Mouse (Mus musculus): ENCODE results near the gene Peg3. TPM values are rescaled to one million over a fixed set of nuclear protein-coding genes. Genes with fewer than 3 reads are reported as not detected.

Gene Peg3
- polyA plus RNA-seq, 1 experiment from 2014 or later: 51.1 TPM

DNA sequence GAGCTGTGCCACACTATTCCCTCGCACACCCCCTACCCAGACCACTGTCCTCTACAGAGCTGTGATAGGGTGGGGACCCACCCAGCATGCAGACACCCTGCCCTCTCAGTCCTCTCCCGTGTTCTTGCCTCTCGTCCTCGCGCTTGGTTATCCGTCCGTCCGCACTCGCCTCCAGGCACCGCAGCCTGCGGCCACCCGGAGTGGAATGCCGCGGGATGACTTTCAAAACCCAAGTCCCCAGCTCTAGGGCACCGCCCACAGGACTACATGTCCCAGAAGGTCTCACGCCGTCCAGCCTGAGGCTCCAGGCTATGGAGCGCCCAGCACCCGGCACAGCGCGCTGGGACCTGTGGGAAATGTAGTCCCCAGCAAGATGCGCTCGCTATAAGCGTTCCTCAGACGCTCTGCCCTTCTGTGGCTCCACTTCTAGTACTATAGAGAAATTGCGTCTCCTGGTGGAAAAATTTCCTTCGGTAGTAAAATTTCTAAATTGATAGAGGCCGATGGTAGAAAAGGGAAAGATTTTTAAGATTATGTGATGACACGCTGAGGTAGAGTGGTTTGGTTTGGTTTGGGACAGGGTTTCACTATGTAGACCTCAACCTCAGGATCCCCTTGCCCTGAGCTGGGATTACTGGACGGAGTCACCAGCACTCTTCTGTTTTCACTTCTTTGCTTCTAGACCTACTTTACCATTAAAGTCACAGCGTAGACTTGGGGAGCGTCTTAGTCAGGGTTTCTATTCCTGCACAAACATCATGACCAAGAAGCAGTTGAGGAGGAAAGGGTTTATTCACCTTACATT lies 33.8 kb downstream of the Peg3 start, which contains the start of gene Zim1:
Zim1 (minus strand) TSS at position 210 of the 805 bp plus-strand sequence.
- Histone ChIP-seq H3K9ac (ENCODE audit: low read length) (peak within 1 kb of the TSS; percentile 21), H3K27ac (ENCODE audit: low read depth, low read length) (no peak within 1 kb of the TSS), H3K4me3 (ENCODE audit: low read depth, low read length) (peak within 1 kb of the TSS; percentile 28), H3K4me1 (ENCODE audit: control insufficient read depth, insufficient read depth, low read length) (no peaks in the 10 kb centered on the region), H3K36me3 (ENCODE audit: control insufficient read depth, insufficient read depth, low read length) (no peaks in the 10 kb centered on the region), H3K4me2 (ENCODE audit: low read length) (peak within 1 kb of the TSS; percentile 54), H3K27me3 (replicated peaks; ENCODE audit: control insufficient read depth, insufficient read depth, low read length) (no peaks in the 10 kb centered on the region), H3K9me3 (replicated peaks; ENCODE audit: control insufficient read depth, low read length) (no peaks in the 10 kb centered on the region)
- peak; percentile 96 for DNase-seq (ENCODE audit: low spot score)
- peak; percentile 100 for ATAC-seq
- WGBS: 11% methylated on average over 32 of the region's 32 CpGs

DNA sequence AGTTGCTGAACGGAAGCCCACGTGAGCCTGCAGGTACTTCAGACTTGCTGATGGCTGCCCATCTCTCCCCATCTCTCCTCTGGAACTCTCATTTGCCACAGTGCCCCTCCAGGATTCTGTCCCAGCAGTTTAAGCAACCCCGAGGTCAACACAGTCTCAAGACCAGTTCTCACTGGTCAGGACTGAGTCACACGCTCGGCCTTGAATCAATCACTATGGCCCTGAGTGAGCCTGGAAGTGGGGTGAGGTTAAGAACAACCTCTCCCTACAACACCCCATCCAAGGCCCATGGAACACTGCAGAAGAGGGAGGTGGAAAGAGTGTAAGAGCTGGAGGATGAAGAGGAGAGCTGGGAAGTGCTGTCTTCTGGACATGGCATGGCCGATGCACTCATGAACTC lies 44.7 kb downstream of the Peg3 start:
- no peak overlapping the region for H3K27ac ChIP-seq (ENCODE audit: low read depth, low read length)
- H3K9ac ChIP-seq (ENCODE audit: low read length): no peak overlapping the region
- no peak for DNase-seq (ENCODE audit: low spot score)
- no peaks in the 10 kb centered on the region for H3K36me3 ChIP-seq (ENCODE audit: control insufficient read depth, insufficient read depth, low read length)
- H3K4me2 ChIP-seq (ENCODE audit: low read length): no peak overlapping the region
- no peak overlapping the region for H3K4me3 ChIP-seq (ENCODE audit: low read depth, low read length)
- no peaks in the 10 kb centered on the region for H3K27me3 ChIP-seq (replicated peaks; ENCODE audit: control insufficient read depth, insufficient read depth, low read length)
- ATAC-seq: no peak
- H3K9me3 ChIP-seq (replicated peaks; ENCODE audit: control insufficient read depth, low read length): no peaks in the 10 kb centered on the region
- 95% methylated on average over 6 of the region's 6 CpGs for WGBS
- H3K4me1 ChIP-seq (ENCODE audit: control insufficient read depth, insufficient read depth, low read length): no peaks in the 10 kb centered on the region

DNA sequence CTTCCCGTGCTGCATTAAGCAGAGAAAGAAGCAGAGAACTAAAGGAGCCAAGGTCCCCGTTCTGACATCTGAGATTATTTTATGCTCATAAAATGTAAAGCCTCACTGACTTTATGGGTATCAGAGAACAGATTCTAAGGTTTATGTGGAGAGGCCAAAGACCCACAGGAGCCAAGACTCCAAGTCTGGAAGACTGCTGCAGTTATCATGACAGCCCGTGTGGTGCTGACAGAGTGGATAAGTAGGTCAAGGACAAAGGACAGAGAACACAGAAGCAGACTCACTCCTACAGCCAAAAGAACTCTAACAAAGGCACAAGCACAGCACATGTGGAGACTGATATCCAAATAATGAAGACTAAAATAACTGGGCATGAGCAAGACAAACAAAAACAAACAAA lies 63.5 kb downstream of the Peg3 start:
- H3K9me3 ChIP-seq (replicated peaks; ENCODE audit: control insufficient read depth, low read length): no peaks in the 10 kb centered on the region
- H3K9ac ChIP-seq (ENCODE audit: low read length): no peak overlapping the region
- no peaks in the 10 kb centered on the region for H3K4me1 ChIP-seq (ENCODE audit: control insufficient read depth, insufficient read depth, low read length)
- no peak overlapping the region for H3K4me3 ChIP-seq (ENCODE audit: low read depth, low read length)
- H3K27me3 ChIP-seq (replicated peaks; ENCODE audit: control insufficient read depth, insufficient read depth, low read length): no peaks in the 10 kb centered on the region
- DNase-seq (ENCODE audit: low spot score) (no peak), ATAC-seq (no peak)
- H3K27ac ChIP-seq (ENCODE audit: low read depth, low read length): no peak overlapping the region
- no peaks in the 10 kb centered on the region for H3K36me3 ChIP-seq (ENCODE audit: control insufficient read depth, insufficient read depth, low read length)
- 83% methylated on average over 3 of the region's 3 CpGs for WGBS
- no peak overlapping the region for H3K4me2 ChIP-seq (ENCODE audit: low read length)

DNA sequence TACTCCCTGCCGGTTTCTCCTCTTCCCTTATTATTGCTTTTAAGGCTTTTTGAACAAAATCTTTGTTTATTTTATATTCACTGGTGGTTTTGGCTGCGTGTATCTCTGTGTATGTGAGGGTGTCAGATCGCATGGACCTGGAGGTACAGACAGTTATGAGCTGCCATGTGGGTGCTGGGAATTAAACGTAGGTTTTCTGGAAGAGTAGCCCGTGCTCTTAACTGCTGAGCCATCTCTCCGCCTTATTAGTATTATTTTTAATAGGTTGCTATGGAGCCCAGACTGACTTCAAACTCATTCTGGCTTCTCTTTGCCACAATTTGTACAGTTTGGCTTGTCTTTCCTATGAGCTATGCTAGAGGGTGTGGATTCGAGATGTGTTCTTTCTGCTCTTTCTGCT lies 66.8 kb downstream of the Peg3 start:
- no peak overlapping the region for H3K27ac ChIP-seq (ENCODE audit: low read depth, low read length)
- WGBS: 82% methylated on average over 7 of the region's 7 CpGs
- H3K36me3 ChIP-seq (ENCODE audit: control insufficient read depth, insufficient read depth, low read length): no peaks in the 10 kb centered on the region
- H3K27me3 ChIP-seq (replicated peaks; ENCODE audit: control insufficient read depth, insufficient read depth, low read length): no peaks in the 10 kb centered on the region
- DNase-seq (ENCODE audit: low spot score): no peak
- H3K9ac ChIP-seq (ENCODE audit: low read length): no peak overlapping the region
- no peak overlapping the region for H3K4me3 ChIP-seq (ENCODE audit: low read depth, low read length)
- H3K4me1 ChIP-seq (ENCODE audit: control insufficient read depth, insufficient read depth, low read length): no peaks in the 10 kb centered on the region
- no peaks in the 10 kb centered on the region for H3K9me3 ChIP-seq (replicated peaks; ENCODE audit: control insufficient read depth, low read length)
- no peak for ATAC-seq
- H3K4me2 ChIP-seq (ENCODE audit: low read length): no peak overlapping the region

DNA sequence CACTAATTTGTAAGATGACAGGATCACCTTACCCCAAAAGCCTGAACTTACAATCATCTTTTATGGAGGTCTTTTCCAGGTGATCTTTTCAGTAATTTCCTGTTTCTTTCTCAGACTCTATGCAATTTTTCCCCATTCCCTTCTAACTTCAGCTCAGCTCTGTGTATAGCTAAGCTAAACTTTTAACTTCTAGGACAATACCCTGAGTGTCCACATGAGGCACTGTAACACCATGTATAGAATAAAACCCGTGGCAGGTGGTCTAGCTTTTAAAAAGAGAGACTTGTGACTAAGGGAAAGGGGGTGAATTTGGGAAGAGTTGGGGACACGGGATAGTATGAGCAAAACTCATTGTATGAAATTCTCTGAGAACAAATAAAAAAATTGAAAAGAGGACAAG lies 70.6 kb downstream of the Peg3 start:
- H3K9ac ChIP-seq (ENCODE audit: low read length): no peak overlapping the region
- ATAC-seq (peak; percentile 72), DNase-seq (ENCODE audit: low spot score) (peak; percentile 71)
- no peak overlapping the region for H3K27ac ChIP-seq (ENCODE audit: low read depth, low read length)
- no peaks in the 10 kb centered on the region for H3K27me3 ChIP-seq (replicated peaks; ENCODE audit: control insufficient read depth, insufficient read depth, low read length)
- no peak overlapping the region for H3K4me2 ChIP-seq (ENCODE audit: low read length)
- H3K36me3 ChIP-seq (ENCODE audit: control insufficient read depth, insufficient read depth, low read length): no peaks in the 10 kb centered on the region
- 20% methylated on average over 2 of the region's 2 CpGs for WGBS
- H3K4me1 ChIP-seq (ENCODE audit: control insufficient read depth, insufficient read depth, low read length): no peaks in the 10 kb centered on the region
- no peaks in the 10 kb centered on the region for H3K9me3 ChIP-seq (replicated peaks; ENCODE audit: control insufficient read depth, low read length)
- H3K4me3 ChIP-seq (ENCODE audit: low read depth, low read length): no peak overlapping the region

DNA sequence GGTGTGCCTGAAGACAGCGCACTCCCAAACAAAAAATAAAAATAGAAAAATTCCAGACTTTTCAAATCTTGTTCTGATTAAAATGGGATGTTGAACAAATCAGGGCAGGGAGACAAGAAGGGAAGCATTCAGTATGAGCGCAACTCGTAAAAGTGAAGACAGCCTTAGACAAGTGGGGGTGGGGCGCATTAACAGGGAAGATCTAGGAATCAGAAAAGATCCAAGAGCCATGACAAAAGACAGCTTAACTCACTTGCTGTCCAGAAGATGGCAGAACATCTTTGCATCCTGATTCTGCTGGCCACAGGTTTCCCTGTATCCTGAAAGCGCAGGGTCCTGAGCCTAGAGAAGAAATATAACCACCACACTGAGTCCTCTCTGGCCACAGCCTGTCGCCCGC lies 71.6 kb downstream of the Peg3 start:
- no peaks in the 10 kb centered on the region for H3K36me3 ChIP-seq (ENCODE audit: control insufficient read depth, insufficient read depth, low read length)
- no peak overlapping the region for H3K9ac ChIP-seq (ENCODE audit: low read length)
- H3K9me3 ChIP-seq (replicated peaks; ENCODE audit: control insufficient read depth, low read length): no peaks in the 10 kb centered on the region
- H3K4me3 ChIP-seq (ENCODE audit: low read depth, low read length): no peak overlapping the region
- no peaks in the 10 kb centered on the region for H3K27me3 ChIP-seq (replicated peaks; ENCODE audit: control insufficient read depth, insufficient read depth, low read length)
- DNase-seq (ENCODE audit: low spot score) (no peak), ATAC-seq (no peak)
- H3K4me1 ChIP-seq (ENCODE audit: control insufficient read depth, insufficient read depth, low read length): no peaks in the 10 kb centered on the region
- 85% methylated on average over 7 of the region's 7 CpGs for WGBS
- no peak overlapping the region for H3K4me2 ChIP-seq (ENCODE audit: low read length)
- H3K27ac ChIP-seq (ENCODE audit: low read depth, low read length): no peak overlapping the region

Other genes starting within 250 kb of the Peg3 start
- gene Olfr5, start 243.5 kb downstream of the Peg3 start, polyA plus RNA-seq (2014; fragmentation: Nextera tagmentation; extraction: Ambion mirVana): not detected in 2 replicates
- gene Olfr1347, start 230.7 kb downstream of the Peg3 start, polyA plus RNA-seq (2014; fragmentation: Nextera tagmentation; extraction: Ambion mirVana): not detected in 2 replicates
- not detected in 2 replicates for gene Olfr1348, start 221.7 kb downstream of the Peg3 start, polyA plus RNA-seq (2014; fragmentation: Nextera tagmentation; extraction: Ambion mirVana)
- gene Olfr1349, start 207.5 kb downstream of the Peg3 start, polyA plus RNA-seq (2014; fragmentation: Nextera tagmentation; extraction: Ambion mirVana): not detected in 2 replicates
- not detected in 2 replicates for gene Olfr1350, start 165.6 kb downstream of the Peg3 start, polyA plus RNA-seq (2014; fragmentation: Nextera tagmentation; extraction: Ambion mirVana)
- 4.3 and 6.5 TPM in 2 replicates for gene Zim1, start 34.0 kb downstream of the Peg3 start, polyA plus RNA-seq (2014; fragmentation: Nextera tagmentation; extraction: Ambion mirVana)
- 15.5 and 21.9 TPM in 2 replicates for gene Usp29, start 147 bp upstream of the Peg3 start, polyA plus RNA-seq (2014; fragmentation: Nextera tagmentation; extraction: Ambion mirVana)